Mouse (Mus musculus): ENCODE results near the gene Ttc25.
"Not testable (repeated sequence)": the region's sequence is repeated elsewhere in the genome, so short reads cannot be mapped to it uniquely, and the experiment has no call there.

Gene Ttc25

GRCm38 (mm10) chr11:100608796-100609195, 63.4 kb downstream of the Ttc25 start:
- DNase-seq, result no peak

GRCm38 (mm10) chr11:100609355-100609996, 64.1 kb downstream of the Ttc25 start:
- DNase-seq, result no peak

GRCm38 (mm10) chr11:100609997-100610680, 64.7 kb downstream of the Ttc25 start:
- no peak for DNase-seq

- DNase-seq, result no peak
These were observed 66.2 kb downstream of the Ttc25 start for GRCm38 (mm10) chr11:100611627-100612026.

GRCm38 (mm10) chr11:100613241-100613640, 67.8 kb downstream of the Ttc25 start:
- no peak for DNase-seq

- no peak for DNase-seq
These were observed 70.9 kb downstream of the Ttc25 start for GRCm38 (mm10) chr11:100616332-100616731.

- not testable (repeated sequence) for DNase-seq
These were observed 71.4 kb downstream of the Ttc25 start for GRCm38 (mm10) chr11:100616836-100617235.

- DNase-seq, result no peak
These were observed 72.1 kb downstream of the Ttc25 start for GRCm38 (mm10) chr11:100617480-100617879.

GRCm38 (mm10) chr11:100618761-100619484, 73.5 kb downstream of the Ttc25 start, which contains the start of gene Nkiras2:
Nkiras2 (plus strand) TSS chr11:100619244.
- DNase-seq, result peak; percentile 64

GRCm38 (mm10) chr11:100619485-100619975, 74.1 kb downstream of the Ttc25 start:
- DNase-seq, result peak; percentile 99

GRCm38 (mm10) chr11:100619982-100620381, 74.6 kb downstream of the Ttc25 start, which contains the start of gene Dnajc7:
Dnajc7 (minus strand) TSS chr11:100620168.
- DNase-seq, result peak; percentile 47

All from right cerebral cortex, postnatal 4 days (tissue).